Mouse (Mus musculus): ENCODE results near the gene Hist1h4m. TPM values are rescaled to one million over a fixed set of nuclear protein-coding genes. Genes with fewer than 3 reads are reported as not detected.
"Not testable (repeated sequence)": the region's sequence is repeated elsewhere in the genome, so short reads cannot be mapped to it uniquely, and the experiment has no call there.

Hist1h4m gene
- polyA plus RNA-seq, 1 experiment from 2014 or later: not detected

GRCm38 (mm10) chr13:21840508-21840907, 29.0 kb downstream of the Hist1h4m start:
- not testable (repeated sequence) for H3K4me1 ChIP-seq (ENCODE audit: control insufficient read depth, insufficient read depth, low read depth, low read length); H3K9me3 ChIP-seq (ENCODE audit: control insufficient read depth, low read length); H3K36me3 ChIP-seq (ENCODE audit: control insufficient read depth, insufficient read depth, low read length); H3K4me2 ChIP-seq (ENCODE audit: low read length); H3K4me3 ChIP-seq (ENCODE audit: low read length); H3K9ac ChIP-seq (ENCODE audit: low read depth, low read length); H3K27me3 ChIP-seq (replicated peaks; ENCODE audit: control insufficient read depth, insufficient read depth, low read length); H3K27ac ChIP-seq (ENCODE audit: low read depth, low read length)
- peak; percentile 76 for ATAC-seq
- no CpG with 5 or more reads among the region's 4 CpGs for WGBS

DNA sequence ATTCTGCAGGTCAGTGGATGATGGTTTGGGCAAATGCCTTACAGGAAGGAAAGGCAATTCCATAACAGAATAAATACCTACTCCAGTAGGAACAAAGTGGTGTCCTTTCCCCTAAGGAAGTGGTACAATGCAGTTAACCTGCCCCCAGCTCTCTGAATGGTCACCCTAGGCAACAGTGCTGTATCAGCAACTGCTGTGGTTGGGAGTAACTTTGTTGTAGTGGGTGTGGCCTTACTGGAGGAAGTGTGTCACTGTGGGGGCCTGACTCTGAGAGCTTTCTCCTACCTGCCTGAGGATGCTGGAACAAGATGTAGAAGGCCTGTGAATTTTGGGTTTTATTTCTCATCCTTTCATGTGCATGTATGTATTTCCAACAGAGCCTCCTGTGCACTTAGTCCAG, 34.8 kb downstream of the Hist1h4m start:
- not testable (repeated sequence) for H3K27ac ChIP-seq (ENCODE audit: low read depth, low read length); H3K27me3 ChIP-seq (replicated peaks; ENCODE audit: control insufficient read depth, insufficient read depth, low read length); H3K4me3 ChIP-seq (ENCODE audit: low read length); ATAC-seq; H3K36me3 ChIP-seq (ENCODE audit: control insufficient read depth, insufficient read depth, low read length); H3K9ac ChIP-seq (ENCODE audit: low read depth, low read length); H3K4me2 ChIP-seq (ENCODE audit: low read length); H3K4me1 ChIP-seq (ENCODE audit: control insufficient read depth, insufficient read depth, low read depth, low read length); H3K9me3 ChIP-seq (ENCODE audit: control insufficient read depth, low read length)

DNA sequence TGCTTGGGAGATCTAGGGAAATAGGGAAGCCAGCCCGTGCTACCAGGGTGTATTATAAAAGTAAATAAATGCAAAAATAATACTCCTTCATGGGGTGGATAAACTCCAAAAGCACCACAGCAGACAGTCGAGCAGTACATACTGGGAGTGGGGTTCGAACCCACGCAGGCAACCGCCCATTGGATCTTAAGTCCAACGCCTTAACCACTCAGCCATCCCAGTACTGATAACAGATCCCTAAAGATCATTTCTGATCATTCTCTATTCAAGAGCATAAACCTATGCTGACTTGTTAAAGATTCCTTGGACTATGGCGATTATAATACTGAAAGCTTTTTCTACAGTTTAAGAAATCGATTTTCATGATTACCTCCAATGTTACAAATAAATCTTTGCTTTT, 36.3 kb downstream of the Hist1h4m start:
- Histone ChIP-seq H3K36me3 (ENCODE audit: control insufficient read depth, insufficient read depth, low read length) (no peaks in the 10 kb centered on the region), H3K4me3 (ENCODE audit: low read length) (no peak overlapping the region), H3K27me3 (replicated peaks; ENCODE audit: control insufficient read depth, insufficient read depth, low read length) (no peaks in the 10 kb centered on the region), H3K9ac (ENCODE audit: low read depth, low read length) (no peak overlapping the region), H3K4me1 (ENCODE audit: control insufficient read depth, insufficient read depth, low read depth, low read length) (no peaks in the 10 kb centered on the region), H3K27ac (ENCODE audit: low read depth, low read length) (no peak overlapping the region), H3K4me2 (ENCODE audit: low read length) (no peak overlapping the region), H3K9me3 (ENCODE audit: control insufficient read depth, low read length) (no peaks in the 10 kb centered on the region)
- 22% methylated on average over 8 of the region's 8 CpGs for WGBS
- no peak for ATAC-seq

GRCm38 (mm10) chr13:21850696-21851095, 39.1 kb downstream of the Hist1h4m start:
- H3K4me2 ChIP-seq (ENCODE audit: low read length); H3K4me1 ChIP-seq (ENCODE audit: control insufficient read depth, insufficient read depth, low read depth, low read length); H3K27me3 ChIP-seq (replicated peaks; ENCODE audit: control insufficient read depth, insufficient read depth, low read length); H3K27ac ChIP-seq (ENCODE audit: low read depth, low read length); ATAC-seq; H3K36me3 ChIP-seq (ENCODE audit: control insufficient read depth, insufficient read depth, low read length); H3K4me3 ChIP-seq (ENCODE audit: low read length); H3K9me3 ChIP-seq (ENCODE audit: control insufficient read depth, low read length); H3K9ac ChIP-seq (ENCODE audit: low read depth, low read length): not testable (repeated sequence)
- 35% methylated on average over 1 of the region's 1 CpGs for WGBS

DNA sequence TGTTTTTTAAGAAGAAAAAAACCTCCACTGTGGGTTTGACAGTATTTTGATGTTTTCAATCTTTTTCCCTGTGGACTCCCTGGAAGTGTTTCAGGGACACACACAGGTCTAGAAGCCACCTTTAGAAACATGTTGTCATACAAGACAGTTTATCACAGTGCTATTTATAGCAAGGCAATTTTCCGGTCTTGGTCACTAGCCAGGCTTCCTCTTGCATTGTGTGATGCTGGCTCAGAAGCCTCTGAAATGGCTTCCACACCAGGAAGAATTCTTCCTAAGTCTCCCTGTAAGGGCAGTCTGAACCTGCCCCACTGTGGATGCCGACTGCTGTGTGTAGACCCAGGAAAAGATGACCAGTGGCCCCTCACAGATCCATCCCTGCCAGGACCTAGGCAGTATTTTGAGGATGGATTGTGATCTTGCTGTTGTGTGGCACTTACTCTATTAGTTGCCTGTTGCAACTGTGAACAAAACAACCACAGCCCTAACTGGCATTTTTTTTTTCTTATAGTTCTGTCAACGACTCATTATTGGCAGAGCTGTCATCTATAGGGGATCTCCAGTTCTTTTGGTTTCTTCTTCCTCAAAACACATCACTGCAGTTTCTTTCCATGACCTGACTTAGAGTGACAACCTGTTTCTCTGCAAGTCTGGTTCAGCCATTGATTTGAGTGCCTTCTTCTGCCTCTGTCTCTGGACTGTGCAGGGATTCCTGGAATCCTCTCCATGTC, 40.8 kb downstream of the Hist1h4m start:
- ATAC-seq: no peak
- no peaks in the 10 kb centered on the region for H3K4me1 ChIP-seq (ENCODE audit: control insufficient read depth, insufficient read depth, low read depth, low read length)
- no peak overlapping the region for H3K4me2 ChIP-seq (ENCODE audit: low read length)

GRCm38 (mm10) chr13:21855146-21855545, 43.6 kb downstream of the Hist1h4m start:
- Histone ChIP-seq H3K9ac (ENCODE audit: low read depth, low read length) (no peak overlapping the region; the same call in 1 of the 2 replicates), H3K27me3 (replicated peaks; ENCODE audit: control insufficient read depth, insufficient read depth, low read length) (no peaks in the 10 kb centered on the region), H3K4me1 (ENCODE audit: control insufficient read depth, insufficient read depth, low read depth, low read length) (no peaks in the 10 kb centered on the region), H3K27ac (ENCODE audit: low read depth, low read length) (no peak overlapping the region), H3K4me2 (ENCODE audit: low read length) (peak overlapping the region; percentile 46), H3K9me3 (ENCODE audit: control insufficient read depth, low read length) (no peaks in the 10 kb centered on the region), H3K36me3 (ENCODE audit: control insufficient read depth, insufficient read depth, low read length) (no peaks in the 10 kb centered on the region), H3K4me3 (ENCODE audit: low read length) (peak overlapping the region; percentile 40)
- WGBS: 1% methylated on average over 11 of the region's 11 CpGs
- peak; percentile 93 for ATAC-seq

More for the DNA sequence above, 40.8 kb downstream of the Hist1h4m start:
- no peak overlapping the region for H3K27ac ChIP-seq (ENCODE audit: low read depth, low read length)
- 65% methylated on average over 3 of the region's 3 CpGs for WGBS
- no peak overlapping the region for H3K4me3 ChIP-seq (ENCODE audit: low read length)
- no peaks in the 10 kb centered on the region for H3K36me3 ChIP-seq (ENCODE audit: control insufficient read depth, insufficient read depth, low read length)
- no peak overlapping the region for H3K9ac ChIP-seq (ENCODE audit: low read depth, low read length)
- no peaks in the 10 kb centered on the region for H3K27me3 ChIP-seq (replicated peaks; ENCODE audit: control insufficient read depth, insufficient read depth, low read length)
- no peaks in the 10 kb centered on the region for H3K9me3 ChIP-seq (ENCODE audit: control insufficient read depth, low read length)

DNA sequence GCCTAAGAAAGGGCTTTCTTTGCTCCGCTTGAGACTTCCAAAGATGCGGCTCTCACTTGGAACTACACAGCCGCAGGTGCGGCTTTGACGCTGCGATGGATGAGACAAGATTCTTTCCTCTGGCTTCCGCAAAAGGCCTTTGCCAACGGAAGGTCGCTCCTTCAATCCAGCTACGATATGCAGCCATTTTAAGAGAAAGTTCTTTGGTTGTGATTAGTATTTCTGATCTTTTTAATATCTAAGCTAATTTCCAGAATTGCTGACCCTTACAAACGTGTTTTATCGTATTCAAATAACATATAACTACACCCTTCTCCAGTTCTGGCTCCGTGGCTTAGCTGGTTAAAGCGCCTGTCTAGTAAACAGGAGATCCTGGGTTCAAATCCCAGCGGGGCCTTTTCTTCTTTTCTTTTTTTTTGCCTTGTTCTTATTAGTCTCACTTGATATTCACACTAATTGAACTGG, 44.2 kb downstream of the Hist1h4m start:
- 1% methylated on average over 15 of the region's 15 CpGs for WGBS
- Histone ChIP-seq H3K4me3 (ENCODE audit: low read length) (peak overlapping the region; percentile 40), H3K4me2 (ENCODE audit: low read length) (peak overlapping the region; percentile 46), H3K36me3 (ENCODE audit: control insufficient read depth, insufficient read depth, low read length) (no peaks in the 10 kb centered on the region), H3K4me1 (ENCODE audit: control insufficient read depth, insufficient read depth, low read depth, low read length) (no peaks in the 10 kb centered on the region), H3K9me3 (ENCODE audit: control insufficient read depth, low read length) (no peaks in the 10 kb centered on the region), H3K9ac (ENCODE audit: low read depth, low read length) (peak overlapping the region; percentile 28), H3K27ac (ENCODE audit: low read depth, low read length) (no peak overlapping the region), H3K27me3 (replicated peaks; ENCODE audit: control insufficient read depth, insufficient read depth, low read length) (no peaks in the 10 kb centered on the region)
- peak; percentile 78 for ATAC-seq

- H3K4me1 ChIP-seq (ENCODE audit: control insufficient read depth, insufficient read depth, low read depth, low read length): no peaks in the 10 kb centered on the region
- H3K27me3 ChIP-seq (replicated peaks; ENCODE audit: control insufficient read depth, insufficient read depth, low read length): no peaks in the 10 kb centered on the region
- no peaks in the 10 kb centered on the region for H3K36me3 ChIP-seq (ENCODE audit: control insufficient read depth, insufficient read depth, low read length)
- no peak for ATAC-seq
- H3K9me3 ChIP-seq (ENCODE audit: control insufficient read depth, low read length): no peaks in the 10 kb centered on the region
- WGBS: 19% methylated on average over 5 of the region's 5 CpGs
- H3K27ac ChIP-seq (ENCODE audit: low read depth, low read length): no peak overlapping the region
- H3K4me3 ChIP-seq (ENCODE audit: low read length): no peak overlapping the region
- H3K4me2 ChIP-seq (ENCODE audit: low read length): no peak overlapping the region
- no peak overlapping the region for H3K9ac ChIP-seq (ENCODE audit: low read depth, low read length)
Observed at GRCm38 (mm10) chr13:21861608-21862007, 50.1 kb downstream of the Hist1h4m start.

Data from hindbrain, embryonic 16.5 days (tissue).